Mouse (Mus musculus) hindbrain, postnatal 0 days (tissue): ENCODE measurements around the gene Dab1. TPM values are rescaled to one million over a fixed set of nuclear protein-coding genes. Genes with fewer than 3 reads are reported as not detected.

ENCODE experiments used
- ATAC-seq: fragments of 200-750 bp; cut with Nextera tagmentation; 2 replicates; pipeline ENCODE4 v1.8.0; 2017; ENCODE audit warnings: mild to moderate bottlenecking, moderate TSS enrichment, moderate library complexity
- DNase-seq: peaks from one replicate; pipeline ENCODE4 v3.0.0-alpha.2; 2015; ENCODE audit warnings: low spot score
- H3K27ac ChIP-seq: fragments of 300-500 bp; sonication (generic); 2 replicates; pipeline ENCODE4 v1.5.1; 2014; ENCODE audit warnings: mild to moderate bottlenecking
- H3K27me3 ChIP-seq: fragments of 300-500 bp; sonication (generic); 2 replicates; pipeline ENCODE4 v1.6.1; 2014; ENCODE audit warnings: low read length, mixed read lengths; ENCODE audit not compliant: insufficient read depth
- H3K36me3 ChIP-seq: fragments of 300-500 bp; sonication (generic); 2 replicates; pipeline ENCODE4 v1.6.1; 2014; ENCODE audit warnings: low read length, mixed read lengths; ENCODE audit not compliant: insufficient read depth
- H3K4me1 ChIP-seq: fragments of 300-500 bp; sonication (generic); 2 replicates; pipeline ENCODE4 v1.6.1; 2014; ENCODE audit warnings: antibody characterized with exemption, low read length, mixed read lengths; ENCODE audit not compliant: insufficient read depth
- H3K4me2 ChIP-seq: fragments of 300-500 bp; sonication (generic); 2 replicates; pipeline ENCODE4 v1.6.1; 2014; ENCODE audit warnings: low read depth, mild to moderate bottlenecking, low read length, moderate library complexity, mixed read lengths
- H3K4me3 ChIP-seq: fragments of 300-500 bp; sonication (generic); 2 replicates; pipeline ENCODE4 v1.5.1; 2014; ENCODE audit warnings: low read length
- H3K9ac ChIP-seq: fragments of 300-500 bp; sonication (generic); replicated peaks from 2 replicates; pipeline ENCODE4 v1.6.1; 2014; ENCODE audit warnings: mild to moderate bottlenecking, low read length, moderate library complexity, mixed read lengths
- H3K9me3 ChIP-seq: fragments of 300-500 bp; sonication (generic); 2 replicates; pipeline ENCODE4 v1.6.1; 2016; ENCODE audit warnings: low read length, mixed read lengths
- CTCF ChIP-seq: IDR thresholded peaks from 2 replicates; pipeline ENCODE4 v1.5.1; 2016; ENCODE audit warnings: antibody characterized with exemption, control low read depth, low read depth
- WGBS: fragments of 180-500 bp; shearing (Covaris S2); extraction: QIAGEN DNeasy Blood & Tissue Kit; methylation state at CpG from one replicate; pipeline ENCODE4 v1.1.7; 2014; 5-methylcytosine and 5-hydroxymethylcytosine counted together
- polyA plus RNA-seq: library from polyadenylated mRNA; unstranded; fragments of >200 nt; fragmentation: Nextera tagmentation; extraction: Ambion mirVana; gene quantifications from 2 replicates; pipeline ENCODE4 v1.2.1, GENCODE M21; 2015
- total RNA-seq: library from RNA; depleted of rRNA; stranded (reverse); fragments of >200 nt; gene quantifications from 2 replicates; pipeline ENCODE4 v1.2.3, GENCODE M21; 2014

Dab1 gene
- total and polyA plus RNA-seq, 2 experiments from 2014 or later: 38.2 to 76.2 TPM

GRCm38 (mm10) chr4:103889110-103889509 lies 270.0 kb downstream of the Dab1 start:
- no peak for DNase-seq

DNA sequence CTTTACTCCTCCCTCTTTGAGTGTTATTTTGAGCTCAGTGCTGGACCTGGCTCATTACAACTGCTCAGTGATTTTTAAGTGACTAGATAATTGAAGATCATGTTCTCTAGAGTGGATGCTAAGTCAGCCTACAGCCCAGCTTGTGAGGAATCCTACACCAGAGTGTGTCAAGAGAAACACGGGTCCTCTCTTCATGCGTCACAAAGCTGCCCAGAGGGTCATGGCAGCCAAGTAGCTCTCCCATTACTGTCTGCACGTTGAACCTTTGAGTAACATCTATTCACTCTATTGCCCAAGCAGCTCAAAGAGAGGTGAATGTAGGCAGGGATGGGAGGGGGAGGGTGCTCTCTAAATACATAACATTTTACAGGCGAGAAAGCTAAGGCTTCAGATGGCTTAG lies 277.6 kb downstream of the Dab1 start:
- ATAC-seq: no peak

More at GRCm38 (mm10) chr4:103889110-103889509, 270.0 kb downstream of the Dab1 start:
- H3K9ac ChIP-seq: no peak overlapping the region
- H3K4me2 ChIP-seq: no peak overlapping the region
- no peak for TF ChIP-seq CTCF
- WGBS: 93% methylated on average over 3 of the region's 3 CpGs
- H3K4me3 ChIP-seq: no peak overlapping the region
- no peak overlapping the region for H3K27ac ChIP-seq
- H3K4me1 ChIP-seq: no peaks in the 10 kb centered on the region
- no peaks in the 10 kb centered on the region for H3K27me3 ChIP-seq
- H3K36me3 ChIP-seq: no peaks in the 10 kb centered on the region
- ATAC-seq: no peak
- no peaks in the 10 kb centered on the region for H3K9me3 ChIP-seq

GRCm38 (mm10) chr4:103897702-103898101 lies 278.5 kb downstream of the Dab1 start:
- Histone ChIP-seq H3K36me3 (no peaks in the 10 kb centered on the region), H3K27ac (no peak overlapping the region), H3K9ac (no peak overlapping the region), H3K4me1 (no peaks in the 10 kb centered on the region), H3K27me3 (no peaks in the 10 kb centered on the region), H3K9me3 (no peaks in the 10 kb centered on the region), H3K4me2 (no peak overlapping the region), H3K4me3 (no peak overlapping the region)
- 50% methylated on average over 6 of the region's 6 CpGs for WGBS
- ATAC-seq (no peak), DNase-seq (no peak)
- no peak for TF ChIP-seq CTCF

More for the DNA sequence above, 277.6 kb downstream of the Dab1 start:
- no peaks in the 10 kb centered on the region for H3K4me1 ChIP-seq
- H3K36me3 ChIP-seq: no peaks in the 10 kb centered on the region
- H3K9ac ChIP-seq: no peak overlapping the region
- no peak overlapping the region for H3K27ac ChIP-seq
- no peak overlapping the region for H3K4me3 ChIP-seq
- H3K27me3 ChIP-seq: no peaks in the 10 kb centered on the region
- no peak overlapping the region for H3K4me2 ChIP-seq
- 76% methylated on average over 4 of the region's 4 CpGs for WGBS
- H3K9me3 ChIP-seq: no peaks in the 10 kb centered on the region
- no peak for TF ChIP-seq CTCF
- DNase-seq: no peak

- DNase-seq: no peak
- Histone ChIP-seq H3K36me3 (no peaks in the 10 kb centered on the region), H3K4me2 (no peak overlapping the region), H3K27ac (no peak overlapping the region), H3K4me1 (no peaks in the 10 kb centered on the region), H3K4me3 (no peak overlapping the region), H3K9ac (no peak overlapping the region), H3K27me3 (no peaks in the 10 kb centered on the region), H3K9me3 (no peaks in the 10 kb centered on the region)
- no peak for TF ChIP-seq CTCF
- no peak for ATAC-seq
- WGBS: 44% methylated on average over 4 of the region's 4 CpGs
Observed at GRCm38 (mm10) chr4:103911441-103911840, 292.3 kb downstream of the Dab1 start.

DNA sequence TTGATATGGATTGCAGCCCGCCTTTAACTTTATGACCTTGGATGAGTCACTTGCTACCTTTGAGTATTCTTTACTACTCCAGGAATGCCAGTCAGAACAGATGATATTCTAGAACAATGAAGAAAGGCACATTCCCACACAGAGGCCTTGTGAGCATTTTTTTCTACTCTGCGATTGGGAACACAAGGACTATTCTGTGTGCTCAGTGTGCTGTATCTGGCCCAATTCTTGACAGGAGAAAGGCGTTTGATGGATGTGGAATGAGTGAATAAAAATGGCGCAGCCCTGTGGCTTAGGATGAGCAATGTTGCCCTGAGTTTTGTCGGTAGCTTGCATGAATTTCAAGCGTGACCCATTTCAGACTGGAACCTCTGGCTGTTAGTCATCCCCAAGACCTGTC lies 292.9 kb downstream of the Dab1 start:
- H3K4me3 ChIP-seq: no peak overlapping the region
- no peaks in the 10 kb centered on the region for H3K27me3 ChIP-seq
- no peak for DNase-seq
- no peak for ATAC-seq
- H3K9me3 ChIP-seq: no peaks in the 10 kb centered on the region
- no peaks in the 10 kb centered on the region for H3K36me3 ChIP-seq
- H3K4me2 ChIP-seq: no peak overlapping the region
- no peak overlapping the region for H3K27ac ChIP-seq
- TF ChIP-seq CTCF: no peak
- H3K9ac ChIP-seq: no peak overlapping the region
- 70% methylated on average over 6 of the region's 6 CpGs for WGBS
- H3K4me1 ChIP-seq: no peaks in the 10 kb centered on the region

- DNase-seq (peak; percentile 73), ATAC-seq (peak; percentile 83)
- H3K9ac ChIP-seq: no peak overlapping the region
- H3K9me3 ChIP-seq: no peaks in the 10 kb centered on the region
- no peak overlapping the region for H3K27ac ChIP-seq
- 47% methylated on average over 3 of the region's 3 CpGs for WGBS
- no peaks in the 10 kb centered on the region for H3K4me1 ChIP-seq
- 0 out of 2 replicates have a peak, but pooled peaks cover 3% of the 10 kb centered on the region for H3K27me3 ChIP-seq
- no peak for TF ChIP-seq CTCF
- no peaks in the 10 kb centered on the region for H3K36me3 ChIP-seq
- no peak overlapping the region for H3K4me3 ChIP-seq
- no peak overlapping the region for H3K4me2 ChIP-seq
Observed at GRCm38 (mm10) chr4:103922431-103922931, 303.3 kb downstream of the Dab1 start.

- Histone ChIP-seq H3K4me2 (no peak overlapping the region), H3K9ac (no peak overlapping the region), H3K9me3 (no peaks in the 10 kb centered on the region), H3K36me3 (no peaks in the 10 kb centered on the region), H3K4me1 (no peaks in the 10 kb centered on the region), H3K4me3 (no peak overlapping the region), H3K27me3 (0 out of 2 replicates have a peak, but pooled peaks cover 3% of the 10 kb centered on the region), H3K27ac (no peak overlapping the region)
- 43% methylated on average over 5 of the region's 5 CpGs for WGBS
- DNase-seq: no peak
- ATAC-seq: no peak
- no peak for TF ChIP-seq CTCF
Observed at GRCm38 (mm10) chr4:103926682-103927081, 307.5 kb downstream of the Dab1 start.
